Mouse (Mus musculus) ES-Bruce4 (cell line): ENCODE results near the gene B230307C23Rik.

Source experiments
- CTCF ChIP-seq: IDR thresholded peaks from one replicate; pipeline ENCODE4 v1.8.1; 2011; ENCODE audit warnings: low read depth, low read length
- POLR2A ChIP-seq: IDR thresholded peaks from one replicate; pipeline ENCODE4 v1.8.1; 2011; ENCODE audit warnings: low read length; ENCODE audit not compliant: insufficient read depth

GRCm38 (mm10) chr16:97984589-97984988 is 12.5 kb upstream of the B230307C23Rik start:
- no peak for TF ChIP-seq CTCF
- no peak for TF ChIP-seq POLR2A
